Mouse (Mus musculus) adrenal gland, postnatal 4 days (tissue): ENCODE results near the gene Dph5. TPM values are rescaled to one million over a fixed set of nuclear protein-coding genes. Genes with fewer than 3 reads are reported as not detected.
"Not testable (repeated sequence)": the region's sequence is repeated elsewhere in the genome, so short reads cannot be mapped to it uniquely, and the experiment has no call there.

ENCODE experiments used
- DNase-seq, 2 experiments: peaks; one replicate each; pipeline ENCODE4 v3.0.0; 2021 to 2022; ENCODE audit warnings: low spot score in 2 of 2, mixed read lengths in 2 of 2
- long read RNA-seq, 2 experiments: library from polyadenylated mRNA; stranded (forward); transcript quantifications; one replicate each; pipeline ENCODE4 v2.0.0; 2021
- total RNA-seq, 2 experiments: library from RNA; stranded (reverse); gene quantifications; 2 replicates each; pipeline ENCODE4 v1.2.3; 2021

Gene Dph5
- total RNA-seq, result 10 to 100 TPM; 23.0 to 28.8 TPM
- long read RNA-seq, experiment 1, transcript Dph5-201 (8 exons, 1,576 nt), result major isoform, 9 of 11 reads
- long read RNA-seq, experiment 1, partial matches to known transcripts, result 1 of 11 reads
- long read RNA-seq, experiment 1, other reads (novel, unspliced or antisense), result 1 of 11 reads
- long read RNA-seq, experiment 2, transcript Dph5-201 (8 exons, 1,576 nt), result major isoform, 7 of 11 reads
- long read RNA-seq, experiment 2, partial matches to known transcripts, result 1 of 11 reads
- long read RNA-seq, experiment 2, other reads (novel, unspliced or antisense), result 2 of 11 reads

- DNase-seq, result peak; percentile 57 to 78
Measured at GRCm38 (mm10) chr3:115887427-115888309, at the start of gene Dph5. Dph5 (plus strand) TSS chr3:115887837.

- DNase-seq, result no peak
Measured at GRCm38 (mm10) chr3:115844566-115844965, 43.1 kb upstream of the Dph5 start.

DNA sequence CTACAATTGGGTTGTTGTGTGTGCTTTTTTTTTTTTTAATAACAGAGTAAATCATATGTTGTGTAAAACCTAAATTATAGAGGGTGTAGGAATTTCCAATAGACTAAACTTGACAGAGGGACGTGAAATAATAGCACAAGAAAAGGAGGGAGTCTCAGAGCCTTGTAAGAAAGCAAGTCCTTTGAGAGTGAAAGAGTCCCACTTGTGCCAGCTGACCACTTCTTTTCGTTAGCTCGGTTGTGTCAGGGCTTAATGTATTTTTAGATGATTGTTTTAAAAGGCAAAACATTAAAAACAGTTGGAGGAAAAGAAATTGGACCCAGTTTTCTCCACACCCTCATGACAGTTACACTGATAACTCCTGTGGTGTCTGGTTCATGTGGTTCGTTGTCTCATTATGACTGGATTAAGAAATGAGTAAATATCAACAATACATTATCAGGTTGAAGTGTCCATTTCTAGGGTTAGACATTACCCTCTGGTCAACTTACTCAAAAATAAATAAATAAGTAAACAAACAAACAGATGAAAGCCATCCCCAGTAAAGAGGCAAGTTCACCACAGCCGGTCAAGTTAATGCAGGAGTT lies 42.5 kb upstream of the Dph5 start:
- no peak for DNase-seq

DNA sequence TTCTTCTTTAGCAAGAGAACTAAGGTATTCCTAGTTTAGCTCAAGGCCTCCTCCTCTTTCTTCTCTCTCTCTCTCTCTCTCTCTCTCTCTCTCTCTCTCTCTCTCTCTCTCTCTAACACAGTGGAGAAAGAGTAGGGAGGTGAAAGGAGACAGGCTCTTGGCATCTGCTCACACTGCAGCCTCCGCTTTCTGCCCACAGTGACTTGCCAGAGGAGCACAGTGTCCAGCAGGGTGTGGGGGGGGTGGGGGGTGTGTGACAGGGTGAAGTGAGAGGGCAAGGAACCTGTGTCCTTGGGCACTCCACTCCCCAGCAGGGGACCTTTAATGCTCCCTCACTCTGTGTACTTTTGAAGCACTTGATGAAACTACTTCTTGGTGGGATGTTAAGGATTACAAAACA lies 41.9 kb upstream of the Dph5 start:
- DNase-seq, result no peak

GRCm38 (mm10) chr3:115846153-115846552 lies 41.5 kb upstream of the Dph5 start:
- DNase-seq, result no peak

DNA sequence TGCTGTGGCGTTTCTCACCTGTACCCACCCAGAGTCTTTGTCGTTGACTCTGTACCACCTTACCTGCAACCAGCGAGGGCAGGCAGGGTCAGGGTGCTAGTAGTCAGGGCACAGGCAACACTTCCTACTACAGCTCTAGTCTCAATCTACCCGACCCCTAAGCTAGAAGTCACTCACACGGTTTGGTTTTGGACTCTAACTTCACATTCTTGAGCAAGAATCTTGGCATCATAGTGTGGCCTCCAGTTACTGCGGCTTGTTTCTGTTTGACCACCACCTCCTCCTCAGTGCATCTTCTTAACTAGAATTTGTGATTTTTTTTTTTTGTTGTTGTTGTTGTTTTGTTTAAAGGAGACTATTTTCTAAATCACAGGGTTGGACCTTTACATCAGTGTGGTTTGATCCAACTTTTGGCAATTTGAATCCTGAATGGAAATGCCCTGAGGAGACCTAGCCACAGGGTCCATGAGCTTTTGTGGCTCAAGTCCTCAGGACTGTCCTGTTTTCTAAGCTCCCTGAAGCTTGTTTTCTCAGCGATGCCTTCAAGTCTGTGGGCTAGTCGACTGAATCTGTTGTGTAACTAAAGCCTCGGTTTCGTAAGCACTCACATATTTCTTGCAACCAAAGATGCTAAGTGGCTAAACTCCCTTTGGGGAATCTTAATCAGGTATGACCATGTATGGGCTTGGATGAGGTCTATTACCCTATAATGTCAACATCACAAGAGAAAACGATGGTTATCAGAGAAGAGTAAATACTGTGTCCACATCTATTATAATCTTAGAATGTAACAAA lies 38.8 kb upstream of the Dph5 start:
- no peak for DNase-seq

DNA sequence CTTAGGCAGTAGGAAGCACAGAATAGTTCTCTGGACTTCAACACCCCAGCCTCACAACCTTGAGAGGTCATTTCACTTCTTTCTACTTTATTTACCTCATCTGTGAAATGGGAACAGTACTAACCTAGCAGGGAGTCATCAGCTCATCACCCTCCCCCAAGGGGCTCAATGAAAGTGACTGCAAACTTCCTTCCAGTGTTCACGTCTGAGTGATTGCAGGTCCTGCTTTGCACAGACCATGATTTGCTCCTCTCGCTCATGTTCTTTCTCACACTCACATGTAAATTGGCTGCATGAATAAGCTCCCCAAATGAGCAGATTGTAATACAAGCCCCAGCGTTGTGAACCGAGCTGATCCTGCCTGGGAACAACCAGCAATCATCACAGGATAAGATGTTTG lies 36.7 kb upstream of the Dph5 start:
- DNase-seq, result no peak

- DNase-seq, result no peak
Measured at GRCm38 (mm10) chr3:115854672-115855191, 32.9 kb upstream of the Dph5 start.

DNA sequence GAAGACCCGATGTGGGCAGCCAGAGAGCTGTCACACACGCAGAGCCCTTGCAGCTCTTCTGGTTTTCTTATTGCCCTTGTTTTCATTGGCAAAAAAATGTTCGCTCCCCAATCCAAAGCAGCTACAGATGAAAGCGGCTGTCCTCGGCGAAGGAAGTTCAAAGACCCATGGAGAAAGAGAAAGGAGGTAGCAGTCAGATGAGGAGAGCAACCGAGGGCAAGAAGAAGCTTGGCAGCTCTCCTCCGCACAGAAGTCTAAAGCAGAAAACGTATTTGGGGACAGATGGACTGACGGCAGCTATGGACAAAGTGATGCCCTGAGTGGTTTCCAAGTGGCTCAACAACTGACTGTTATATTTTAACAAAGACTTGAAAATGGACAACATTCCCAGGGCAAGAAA lies 32.1 kb upstream of the Dph5 start:
- DNase-seq, result no peak

- DNase-seq, result no peak
Measured at GRCm38 (mm10) chr3:115856484-115857022, 31.1 kb upstream of the Dph5 start.

- no peak for DNase-seq
Measured at GRCm38 (mm10) chr3:115857436-115857835, 30.2 kb upstream of the Dph5 start.

- no peak for DNase-seq
Measured at GRCm38 (mm10) chr3:115858822-115859221, 28.8 kb upstream of the Dph5 start.

DNA sequence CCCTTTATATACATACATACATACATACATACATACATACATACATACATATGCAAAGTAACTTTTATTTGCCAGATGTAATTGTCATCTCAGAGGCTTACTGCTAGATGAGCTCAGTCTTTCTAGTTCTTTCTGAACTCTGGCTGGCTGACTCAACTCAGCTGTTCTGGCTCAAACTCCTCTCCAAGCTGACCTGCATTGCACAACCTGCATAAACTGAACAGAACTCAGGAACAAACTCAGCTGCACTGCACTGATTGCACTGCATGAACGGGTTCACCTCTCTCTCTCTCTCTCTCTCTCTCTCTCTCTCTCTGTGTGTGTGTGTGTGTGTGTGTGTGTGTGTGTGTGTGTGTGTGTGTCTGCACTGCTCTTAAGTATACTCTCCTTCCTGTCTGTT lies 26.9 kb upstream of the Dph5 start:
- DNase-seq, result not testable (repeated sequence)

DNA sequence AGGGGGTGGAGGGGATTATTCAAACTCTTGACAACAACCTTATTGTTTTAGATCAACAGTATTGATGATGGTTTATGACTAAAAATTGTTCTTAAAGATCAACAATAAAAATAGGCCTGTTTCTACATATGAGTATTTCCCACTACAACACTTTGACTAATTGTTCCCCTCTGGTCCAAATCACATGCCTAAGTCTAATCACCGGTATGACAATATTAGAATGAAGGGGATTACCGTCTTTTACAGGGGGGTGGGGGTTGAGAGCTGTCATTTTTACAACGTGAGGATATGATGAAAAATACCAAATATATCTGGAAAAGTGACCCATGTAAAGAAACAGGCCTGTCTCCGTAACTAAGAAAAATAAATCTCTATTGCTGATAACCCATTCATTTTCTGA lies 24.1 kb upstream of the Dph5 start:
- no peak for DNase-seq

DNA sequence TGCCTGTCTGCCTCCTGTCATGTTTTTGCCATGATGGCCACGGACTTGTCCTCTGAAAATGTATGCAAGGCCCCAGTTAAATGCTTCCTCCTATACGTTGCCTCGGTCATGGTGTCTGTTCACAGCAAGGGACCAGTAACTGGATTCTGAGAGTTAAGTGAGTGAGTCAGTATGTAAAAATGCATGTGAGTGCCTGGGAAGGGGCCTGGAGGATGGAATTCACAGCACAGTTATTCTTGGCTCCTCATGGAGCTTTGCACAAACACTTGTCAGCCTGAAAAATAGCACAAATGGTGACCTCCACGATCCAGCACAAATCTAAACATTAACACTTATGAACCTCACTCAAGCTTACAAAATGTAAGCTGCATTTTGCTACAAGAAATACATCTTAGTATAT lies 20.5 kb upstream of the Dph5 start:
- DNase-seq, result no peak

DNA sequence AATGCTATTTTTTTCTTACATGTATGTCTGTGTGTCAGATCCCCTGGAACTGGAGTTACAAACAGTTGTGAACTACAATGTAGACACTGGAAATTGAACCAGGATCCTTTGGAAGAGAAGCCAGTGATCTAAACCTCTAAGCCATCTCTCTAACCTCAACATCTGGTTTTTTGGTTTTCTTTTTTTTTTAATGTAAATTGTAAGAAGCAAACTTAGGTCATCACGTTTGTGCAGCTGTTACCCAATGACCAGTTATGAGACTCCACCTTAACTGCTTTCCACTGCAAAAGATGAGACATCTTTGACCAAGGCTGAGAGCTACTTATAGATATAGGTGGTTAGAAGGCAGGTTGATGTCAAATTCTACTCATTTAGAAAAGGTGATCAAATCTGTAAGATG lies 19.7 kb upstream of the Dph5 start:
- no peak for DNase-seq

DNA sequence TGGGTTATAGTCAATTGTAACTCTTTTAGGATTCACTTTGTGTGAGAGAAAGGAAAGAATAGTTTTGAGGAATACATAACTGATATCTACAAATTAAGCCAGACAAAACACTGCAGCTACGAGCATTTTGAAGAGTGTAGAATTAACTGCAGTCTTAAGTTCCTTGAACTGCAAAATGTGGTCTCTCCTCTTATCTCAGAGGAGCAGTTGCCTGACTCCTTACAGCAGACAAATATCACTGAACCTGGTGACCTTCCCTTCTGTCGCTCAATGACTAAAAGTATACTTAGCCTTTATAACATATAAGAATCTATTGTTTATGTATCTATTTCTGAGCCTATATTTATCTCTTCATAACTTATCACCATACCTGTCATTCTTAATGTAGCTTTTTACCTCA lies 18.3 kb upstream of the Dph5 start:
- DNase-seq, result no peak

- DNase-seq, result no peak
Measured at GRCm38 (mm10) chr3:115875551-115875950, 12.1 kb upstream of the Dph5 start.

GRCm38 (mm10) chr3:115877133-115877532 lies 10.5 kb upstream of the Dph5 start:
- DNase-seq, result no peak

- DNase-seq, result no peak
Measured at GRCm38 (mm10) chr3:115884086-115884485, 3.6 kb upstream of the Dph5 start.
